Mouse (Mus musculus) kidney, adult 10 weeks (tissue): ENCODE results near the gene Wfikkn1. TPM values are rescaled to one million over a fixed set of nuclear protein-coding genes. Genes with fewer than 3 reads are reported as not detected.

Experiments
- polyA plus RNA-seq: library from polyadenylated mRNA; stranded (reverse); fragments of 350-450 nt; fragmentation: Illumina TruSeq; extraction: RNeasy Lipid Tissue Mini Kit (QIAGEN cat#74804); gene quantifications from one replicate; pipeline ENCODE4 v1.2.3, GENCODE M21; 2014; ENCODE audit warnings: low read depth, low replicate concordance

Gene Wfikkn1
- not detected for polyA plus RNA-seq

DNA sequence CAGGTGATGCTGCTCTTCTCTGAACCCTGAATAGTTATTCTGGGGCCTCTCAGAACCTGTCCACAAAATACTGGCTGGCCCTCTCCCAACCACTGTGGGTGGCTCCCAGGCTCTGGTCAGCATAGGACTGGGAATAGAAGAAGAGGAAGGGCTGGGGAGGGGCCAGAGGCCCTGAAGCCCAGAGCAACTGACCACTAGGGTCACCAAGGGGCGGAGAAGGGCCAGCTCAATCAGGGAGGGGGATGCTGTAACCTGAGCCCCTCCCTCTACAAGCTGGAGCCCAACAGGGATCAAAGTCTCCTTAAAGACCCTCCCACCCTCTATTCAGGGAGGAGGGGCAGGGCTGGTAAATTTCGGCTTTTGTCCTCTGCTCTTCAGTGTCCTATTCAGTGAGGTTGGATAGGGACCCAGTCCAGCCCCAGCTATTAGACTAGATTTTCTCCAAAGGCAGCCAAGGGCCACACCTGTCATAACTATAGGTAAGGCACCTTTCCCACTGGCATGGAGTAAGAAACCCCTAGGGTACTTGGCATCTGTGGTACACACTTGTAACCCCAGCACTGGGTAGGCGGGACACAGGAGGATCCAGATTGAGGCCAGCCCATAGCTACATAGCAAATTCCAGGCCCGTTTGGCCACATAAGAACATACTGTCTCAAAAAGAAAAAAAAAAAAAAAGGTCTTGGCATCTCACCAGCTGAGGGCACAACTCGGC lies at the start of gene Wfikkn1:
Gene Wfikkn1 (minus strand): TSS at position 663 of the 715 bp plus-strand sequence.

DNA sequence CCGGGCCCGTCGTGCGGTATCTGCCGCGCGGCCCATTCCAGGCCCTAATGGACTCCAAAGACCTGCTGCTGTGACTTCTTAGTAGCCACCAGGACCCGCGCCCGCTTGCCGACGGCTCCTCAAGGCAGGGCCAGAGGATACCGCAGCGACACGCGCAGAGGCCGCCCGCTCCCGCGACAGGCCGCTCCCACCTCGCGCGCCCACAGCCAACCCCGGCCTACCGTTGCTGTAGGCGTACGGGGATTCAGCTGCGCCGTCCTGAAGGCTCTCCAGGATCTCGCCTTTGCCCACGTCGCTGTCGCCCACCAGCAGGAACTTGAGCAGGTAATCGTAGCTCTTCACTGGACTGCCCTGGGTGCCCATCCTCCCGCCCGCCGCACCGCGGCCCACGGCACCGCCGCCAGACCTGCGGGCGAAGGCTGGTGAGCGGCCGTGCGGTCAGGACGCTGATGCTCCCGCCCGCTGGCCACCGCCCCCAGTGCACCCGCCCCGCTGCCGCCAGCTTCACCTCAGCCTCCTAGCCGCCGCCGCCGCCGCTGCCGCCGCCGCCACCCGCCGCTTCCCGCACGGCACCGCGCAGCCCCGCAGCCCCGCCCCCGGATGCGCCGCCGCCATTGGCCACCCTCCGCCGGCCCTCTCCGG lies 38.6 kb upstream of the Wfikkn1 start, which contains the start of gene Rab40c:
Gene Rab40c (minus strand): TSS at position 584 of the 642 bp plus-strand sequence.

DNA sequence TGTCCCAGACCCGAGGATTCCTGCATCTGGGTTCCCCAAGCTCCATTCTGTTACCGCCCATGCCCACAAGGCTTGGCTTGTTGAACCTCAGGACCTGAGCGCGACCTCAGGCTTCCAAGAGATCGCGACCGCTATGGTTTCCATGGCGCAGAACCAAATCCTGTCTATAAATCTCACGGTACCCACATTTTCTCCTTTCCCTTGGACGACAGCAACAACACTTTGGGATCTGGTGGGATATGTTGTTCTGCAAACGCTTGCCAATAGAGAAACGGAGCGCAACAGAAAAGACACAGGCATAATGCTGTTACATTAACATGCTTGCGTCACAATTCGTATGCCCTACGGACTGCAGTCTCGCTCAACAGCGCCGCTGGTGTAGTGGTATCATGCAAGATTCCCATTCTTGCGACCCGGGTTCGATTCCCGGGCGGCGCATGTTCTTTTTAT lies 5.9 kb downstream of the Wfikkn1 start, which contains the start of gene Mettl26:
Gene Mettl26 (plus strand): TSS at position 354 of the 450 bp plus-strand sequence.

DNA sequence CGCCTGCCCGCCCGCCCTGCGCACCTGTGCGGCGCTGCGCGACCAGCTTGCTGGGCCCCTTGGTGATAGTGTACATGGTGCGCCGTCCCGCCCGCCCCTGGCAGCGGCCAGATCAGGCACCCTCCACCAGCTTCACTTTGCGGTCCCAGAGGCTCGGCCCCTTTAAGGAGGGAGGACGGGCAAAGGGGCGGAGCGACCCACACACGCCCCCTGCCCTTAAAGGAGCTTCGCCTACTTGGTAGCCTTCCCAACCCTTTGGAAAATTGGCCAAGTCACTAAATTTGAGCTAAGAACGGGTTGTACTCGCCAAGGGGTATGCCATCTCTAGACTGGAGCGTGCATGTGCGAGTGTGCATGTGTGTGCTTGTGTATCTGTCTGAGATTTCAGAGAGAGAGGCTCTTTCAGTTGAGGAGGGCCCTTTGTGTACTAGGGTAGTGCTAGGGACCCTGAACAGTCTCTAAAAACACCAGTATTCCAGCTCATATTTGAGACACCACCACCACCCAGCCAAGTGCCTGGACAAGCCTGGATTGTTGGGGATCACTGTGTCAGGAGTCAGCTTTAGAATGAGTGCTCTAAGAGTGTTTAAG lies 12.0 kb downstream of the Wfikkn1 start, which contains the start of gene Mcrip2:
Gene Mcrip2 (minus strand): TSS at position 164 of the 591 bp plus-strand sequence.

DNA sequence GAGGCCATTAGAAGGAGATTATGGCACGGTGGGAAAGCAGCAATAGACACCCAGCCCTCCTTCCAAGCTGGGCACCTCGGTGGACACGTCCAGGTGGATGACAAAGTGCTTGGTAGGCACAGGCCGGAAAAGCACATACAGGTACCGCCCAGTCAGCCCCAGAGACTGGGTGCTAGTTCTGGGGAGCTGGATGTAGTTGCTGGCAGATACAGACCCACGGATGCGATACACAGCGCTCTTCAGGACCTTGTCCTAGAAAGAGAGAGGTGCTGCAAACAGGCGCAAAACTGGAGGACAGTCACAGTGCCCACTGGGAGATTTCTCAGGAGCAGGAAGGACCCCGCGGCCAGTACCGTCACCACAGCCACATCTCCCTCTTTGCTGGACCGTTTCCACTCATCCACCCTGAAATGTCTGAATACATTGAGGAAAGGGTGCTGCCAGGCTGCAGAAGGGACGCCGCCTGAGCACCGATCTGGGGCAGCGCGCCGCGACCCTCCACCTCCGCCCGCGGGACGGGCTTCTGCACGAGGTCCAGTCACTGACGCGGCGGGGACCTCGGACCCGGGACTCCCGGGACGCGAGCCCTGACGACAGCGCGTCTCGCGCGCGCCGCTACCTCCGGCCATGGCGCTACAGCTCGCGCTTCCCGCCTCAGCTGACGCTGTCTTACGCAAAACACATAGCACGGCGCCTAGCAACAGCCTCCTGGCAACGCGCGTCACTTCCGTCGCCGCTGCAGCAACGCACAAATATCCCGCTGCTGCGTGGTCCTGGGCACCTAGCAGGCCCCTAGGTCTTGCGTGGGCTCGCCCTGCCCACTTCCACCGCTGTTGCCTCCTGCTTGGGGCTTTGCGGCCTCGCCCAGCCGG lies 19.6 kb downstream of the Wfikkn1 start, which contains the start of gene Wdr90:
Gene Wdr90 (minus strand): TSS at position 670 of the 872 bp plus-strand sequence.

DNA sequence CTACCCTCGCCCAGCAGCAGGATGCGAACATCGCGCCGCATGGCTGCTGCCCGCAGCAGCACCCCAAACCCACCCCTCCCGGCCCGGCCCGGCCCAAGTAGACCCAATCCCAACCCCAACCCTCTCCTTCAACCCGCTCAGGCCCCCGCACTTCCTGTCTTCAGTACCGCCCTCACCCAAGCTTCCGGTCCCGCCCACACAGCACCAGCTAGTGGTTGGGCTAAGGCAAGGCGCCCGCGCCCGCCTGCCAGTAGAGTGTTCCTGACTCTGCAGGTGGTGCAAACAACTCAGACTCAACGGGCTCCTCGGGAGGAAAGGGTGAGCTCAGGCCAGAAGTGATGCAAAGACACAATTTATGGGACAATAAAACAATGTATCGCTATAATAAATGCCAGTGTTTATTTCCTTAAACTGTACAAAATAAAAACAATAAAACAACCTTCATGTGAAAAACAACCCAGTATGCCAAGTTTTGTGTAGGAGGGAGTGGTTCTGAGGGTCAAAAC lies 36.2 kb downstream of the Wfikkn1 start, which contains the start of gene Rhot2:
Gene Rhot2 (minus strand): TSS at position 456 of the 506 bp plus-strand sequence.

DNA sequence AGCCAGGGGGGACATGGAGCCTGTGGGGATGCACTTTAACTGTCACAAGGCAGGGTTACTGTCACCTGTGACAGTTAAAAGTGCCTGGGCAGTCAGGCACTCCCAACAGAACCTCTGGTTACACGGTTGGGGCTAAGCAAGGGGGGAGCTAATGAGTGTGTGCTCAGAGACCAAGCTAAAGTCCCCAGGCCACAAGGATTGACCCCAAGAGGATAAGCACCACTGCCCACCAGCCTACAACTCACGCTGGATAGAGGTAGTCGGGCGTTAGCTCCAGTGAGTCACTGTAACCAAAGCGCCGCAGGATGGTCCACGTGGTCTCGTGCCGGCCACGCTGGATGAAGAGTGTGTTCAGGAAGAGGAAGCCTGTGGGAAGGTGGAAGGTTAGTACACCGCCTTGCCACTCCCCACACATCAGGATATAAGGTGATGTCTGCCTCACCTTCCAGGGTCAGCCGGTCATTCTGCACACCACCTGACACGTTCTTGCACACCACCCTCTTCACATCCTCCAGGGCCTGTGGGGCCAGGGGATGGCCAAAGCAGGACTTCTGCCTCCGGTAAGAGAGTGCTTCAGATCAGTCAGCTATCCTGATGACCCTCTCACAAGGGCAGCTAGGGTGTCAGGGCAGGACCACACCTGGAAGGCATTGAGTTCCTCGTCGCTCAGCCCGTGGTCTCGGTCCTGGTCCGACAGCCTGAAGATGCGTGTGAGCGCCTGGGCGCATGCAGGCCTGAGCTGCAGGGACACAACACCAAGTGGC lies 39.4 kb downstream of the Wfikkn1 start, which contains the start of gene Gm20683:
Gene Gm20683 (minus strand): TSS at position 647 of the 764 bp plus-strand sequence.

DNA sequence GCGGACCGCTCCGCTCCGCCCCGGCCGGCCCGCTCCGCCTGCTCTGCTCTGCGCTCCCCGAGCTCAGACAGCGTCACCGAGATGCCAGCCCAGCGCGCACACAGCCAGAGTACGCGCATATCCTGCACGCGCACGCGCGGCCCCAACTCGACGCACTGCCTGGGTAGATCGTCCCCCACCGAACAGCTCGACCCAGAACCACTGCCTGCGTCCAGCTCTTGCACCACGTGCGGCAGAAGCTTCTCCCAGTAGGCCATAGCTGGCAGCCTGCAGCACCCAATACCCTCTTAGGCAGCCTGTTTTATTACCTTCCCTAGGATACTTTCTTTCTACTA lies 43.6 kb downstream of the Wfikkn1 start, which contains the start of gene Rhbdl1:
Gene Rhbdl1 (minus strand): TSS at position 220 of the 335 bp plus-strand sequence.

DNA sequence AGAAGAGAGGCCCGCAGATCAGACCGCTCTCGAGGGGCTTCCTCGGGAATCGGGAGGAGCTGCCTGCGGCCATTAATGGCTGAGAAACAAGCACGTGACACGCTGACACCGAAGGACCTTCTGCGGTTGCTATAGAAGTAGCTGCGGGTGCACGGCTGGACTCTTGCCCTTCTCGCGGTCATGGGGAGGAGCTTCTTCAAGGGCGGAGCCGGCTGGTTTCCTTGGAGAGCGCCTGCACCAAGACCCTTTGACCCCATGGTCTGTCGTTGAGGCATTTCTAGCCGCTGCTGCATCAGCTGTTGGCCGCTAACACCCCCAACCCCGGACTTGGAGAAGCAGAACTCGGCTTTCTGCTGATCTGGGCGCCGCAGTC lies 47.4 kb downstream of the Wfikkn1 start, which contains the start of gene Stub1:
Gene Stub1 (minus strand): TSS at position 114 of the 373 bp plus-strand sequence.

DNA sequence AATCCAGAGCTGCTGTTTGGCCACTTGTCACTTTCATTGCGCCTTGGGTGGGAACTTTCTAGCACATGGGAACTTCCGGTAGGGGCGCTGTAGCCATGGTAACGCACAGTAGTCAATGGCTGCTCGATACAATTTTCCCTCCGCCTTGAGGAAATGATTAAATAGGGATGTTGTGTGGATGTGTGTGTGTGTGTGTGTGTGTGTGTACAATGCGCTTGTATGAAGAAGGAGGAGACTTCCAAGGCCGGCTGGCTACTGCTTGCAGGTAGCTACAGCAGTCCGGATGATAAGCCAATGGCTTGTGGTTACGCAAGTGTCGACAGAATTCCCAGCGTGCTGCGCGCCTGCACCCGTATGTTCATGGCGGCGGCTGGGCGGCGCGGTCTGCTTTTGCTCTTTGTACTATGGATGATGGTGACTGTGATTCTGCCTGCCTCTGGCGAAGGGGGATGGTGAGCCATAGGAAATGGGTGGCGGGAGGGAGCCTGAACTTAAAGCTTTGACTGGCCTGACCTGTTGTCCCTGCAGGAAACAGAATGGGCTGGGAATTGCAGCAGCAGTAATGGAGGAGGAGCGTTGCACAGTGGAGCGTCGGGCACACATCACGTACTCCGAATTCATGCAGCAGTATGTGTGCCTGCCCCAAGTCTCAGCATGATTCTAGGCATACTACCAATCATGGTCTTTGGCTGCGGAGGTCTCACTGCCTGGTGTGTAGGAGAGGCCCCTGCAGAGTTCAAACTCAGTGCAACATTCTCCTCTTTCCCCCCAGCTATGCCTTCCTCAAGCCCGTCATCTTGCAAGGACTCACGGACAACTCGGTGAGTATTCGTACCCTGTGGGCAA lies 51.7 kb downstream of the Wfikkn1 start, which contains the start of gene Jmjd8:
Gene Jmjd8 (plus strand): TSS at position 156 of the 846 bp plus-strand sequence.

Other genes with a start within 250 kb of the Wfikkn1 start
- gene Gng13, start 163.7 kb downstream of the Wfikkn1 start, polyA plus RNA-seq = not detected
- gene Chtf18, start 153.4 kb downstream of the Wfikkn1 start, polyA plus RNA-seq = not detected
- gene Rpusd1, start 153.2 kb downstream of the Wfikkn1 start, polyA plus RNA-seq = not detected
- gene Mslnl, start 144.8 kb downstream of the Wfikkn1 start, polyA plus RNA-seq = not detected
- not detected for gene Msln, start 126.5 kb downstream of the Wfikkn1 start, polyA plus RNA-seq
- 2.3 TPM for gene Narfl, start 107.1 kb downstream of the Wfikkn1 start, polyA plus RNA-seq
- not detected for gene Haghl, start 95.2 kb downstream of the Wfikkn1 start, polyA plus RNA-seq
- not detected for gene Ccdc78, start 94.3 kb downstream of the Wfikkn1 start, polyA plus RNA-seq
- gene Fam173a, start 88.0 kb downstream of the Wfikkn1 start, polyA plus RNA-seq = not detected
- gene AC134908.4, start 85.2 kb downstream of the Wfikkn1 start, polyA plus RNA-seq = not detected
- 0.16 TPM for gene Metrn, start 83.7 kb downstream of the Wfikkn1 start, polyA plus RNA-seq
- 0.77 TPM for gene Fbxl16, start 71.8 kb downstream of the Wfikkn1 start, polyA plus RNA-seq
- not detected for gene Wdr24, start 57.2 kb downstream of the Wfikkn1 start, polyA plus RNA-seq
- 2.4 TPM for gene Jmjd8, start 52.0 kb downstream of the Wfikkn1 start, polyA plus RNA-seq
- 5.1 TPM for gene Stub1, start 47.5 kb downstream of the Wfikkn1 start, polyA plus RNA-seq
- not detected for gene Rhbdl1, start 43.6 kb downstream of the Wfikkn1 start, polyA plus RNA-seq
- gene Gm20683, start 39.1 kb downstream of the Wfikkn1 start, polyA plus RNA-seq = not detected
- 13.8 TPM for gene Rhot2, start 36.0 kb downstream of the Wfikkn1 start, polyA plus RNA-seq
- gene Wdr90, start 19.4 kb downstream of the Wfikkn1 start, polyA plus RNA-seq = 1.2 TPM
- 2.5 TPM for gene Mcrip2, start 12.1 kb downstream of the Wfikkn1 start, polyA plus RNA-seq
- 56.3 TPM for gene Mettl26, start 5.8 kb downstream of the Wfikkn1 start, polyA plus RNA-seq
- gene Rab40c, start 38.9 kb upstream of the Wfikkn1 start, polyA plus RNA-seq = 0.69 TPM
- 56.6 TPM for gene Pigq, start 64.1 kb upstream of the Wfikkn1 start, polyA plus RNA-seq
- 1.2 TPM for gene Nhlrc4, start 64.1 kb upstream of the Wfikkn1 start, polyA plus RNA-seq
- not detected for gene A930017K11Rik, start 71.7 kb upstream of the Wfikkn1 start, polyA plus RNA-seq
- 0.69 TPM for gene Capn15, start 104.9 kb upstream of the Wfikkn1 start, polyA plus RNA-seq
- gene Rab11fip3, start 188.7 kb upstream of the Wfikkn1 start, polyA plus RNA-seq = 25.0 TPM
- gene Decr2, start 209.5 kb upstream of the Wfikkn1 start, polyA plus RNA-seq = 51.9 TPM
- gene Nme4, start 214.7 kb upstream of the Wfikkn1 start, polyA plus RNA-seq = 0.85 TPM
- gene Tmem8, start 232.4 kb upstream of the Wfikkn1 start, polyA plus RNA-seq = 19.8 TPM
- 10.4 TPM for gene Mrpl28, start 242.6 kb upstream of the Wfikkn1 start, polyA plus RNA-seq